Mouse (Mus musculus) E14TG2a.4 (cell line): ENCODE data around the gene Tln2.

ENCODE experiments used
- H3K27me3 ChIP-seq: 2 replicates; pipeline ENCODE4 v1.6.1; 2014; ENCODE audit warnings: low read length, control low read depth; ENCODE audit not compliant: insufficient read depth
- H3K36me3 ChIP-seq: 2 replicates; pipeline ENCODE4 v1.6.1; 2014; ENCODE audit warnings: low read length, control low read depth; ENCODE audit not compliant: insufficient read depth
- H3K4me1 ChIP-seq: replicated peaks from 2 replicates; pipeline ENCODE4 v1.6.1; 2014; ENCODE audit warnings: low read depth, low read length, control low read depth
- H3K4me3 ChIP-seq: replicated peaks from 2 replicates; pipeline ENCODE4 v1.5.1; 2014; ENCODE audit warnings: mild to moderate bottlenecking, low read length
- H3K9me3 ChIP-seq: 2 replicates; pipeline ENCODE4 v1.6.1; 2014; ENCODE audit warnings: low read length, control low read depth
- CTCF ChIP-seq: conservative IDR thresholded peaks from 2 replicates; pipeline ENCODE4 v1.5.1; 2014; ENCODE audit warnings: low read length
- NANOG ChIP-seq: IDR thresholded peaks from 2 replicates; pipeline ENCODE4 v1.6.1; 2014; ENCODE audit warnings: borderline replicate concordance, low read length, mixed read lengths
- POU5F1 ChIP-seq: IDR thresholded peaks from 2 replicates; pipeline ENCODE4 v1.6.1; 2014; ENCODE audit warnings: low read length, borderline replicate concordance

Gene Tln2

GRCm38 (mm10) chr9:67593469-67594141, 34.1 kb upstream of the Tln2 start:
- no peaks in the 10 kb centered on the region for H3K36me3 ChIP-seq
- H3K4me3 ChIP-seq, result no peak overlapping the region
- no peaks in the 10 kb centered on the region for H3K27me3 ChIP-seq
- TF ChIP-seq POU5F1 (no peak), NANOG (no peak), CTCF (no peak)
- H3K9me3 ChIP-seq, result peaks cover 18% of the 10 kb centered on the region
- H3K4me1 ChIP-seq, result peaks cover 12% of the 10 kb centered on the region

- peaks cover 12% of the 10 kb centered on the region for H3K4me1 ChIP-seq
- H3K27me3 ChIP-seq, result no peaks in the 10 kb centered on the region
- H3K36me3 ChIP-seq, result no peaks in the 10 kb centered on the region
- TF ChIP-seq POU5F1 (no peak), NANOG (no peak), CTCF (no peak)
- H3K4me3 ChIP-seq, result no peak overlapping the region
- peaks cover 18% of the 10 kb centered on the region for H3K9me3 ChIP-seq
Measured at GRCm38 (mm10) chr9:67592726-67593125, 33.2 kb upstream of the Tln2 start.

GRCm38 (mm10) chr9:67587111-67587510, 27.6 kb upstream of the Tln2 start:
- no peak for TF ChIP-seq CTCF
- TF ChIP-seq NANOG, result no peak
- TF ChIP-seq POU5F1, result no peak
- Histone ChIP-seq H3K4me1 (peaks cover 17% of the 10 kb centered on the region), H3K9me3 (no peaks in the 10 kb centered on the region), H3K27me3 (no peaks in the 10 kb centered on the region), H3K4me3 (no peak overlapping the region), H3K36me3 (no peaks in the 10 kb centered on the region)

GRCm38 (mm10) chr9:67586489-67586888, 27.0 kb upstream of the Tln2 start:
- TF ChIP-seq CTCF (no peak), NANOG (no peak), POU5F1 (no peak)
- Histone ChIP-seq H3K36me3 (no peaks in the 10 kb centered on the region), H3K4me3 (no peak overlapping the region), H3K27me3 (no peaks in the 10 kb centered on the region), H3K9me3 (no peaks in the 10 kb centered on the region), H3K4me1 (peaks cover 23% of the 10 kb centered on the region)

- no peaks in the 10 kb centered on the region for H3K9me3 ChIP-seq
- no peaks in the 10 kb centered on the region for H3K36me3 ChIP-seq
- H3K4me1 ChIP-seq, result peaks cover 22% of the 10 kb centered on the region
- H3K27me3 ChIP-seq, result no peaks in the 10 kb centered on the region
- TF ChIP-seq NANOG (no peak), POU5F1 (no peak), CTCF (no peak)
- no peak overlapping the region for H3K4me3 ChIP-seq
Measured at GRCm38 (mm10) chr9:67584871-67585270, 25.4 kb upstream of the Tln2 start.

GRCm38 (mm10) chr9:67581581-67582280, 22.2 kb upstream of the Tln2 start:
- Histone ChIP-seq H3K4me3 (no peak overlapping the region), H3K9me3 (no peaks in the 10 kb centered on the region), H3K27me3 (no peaks in the 10 kb centered on the region), H3K4me1 (peaks cover 10% of the 10 kb centered on the region), H3K36me3 (no peaks in the 10 kb centered on the region)
- no peak for TF ChIP-seq NANOG
- no peak for TF ChIP-seq CTCF
- TF ChIP-seq POU5F1, result no peak

GRCm38 (mm10) chr9:67579541-67579940, 20.0 kb upstream of the Tln2 start:
- no peaks in the 10 kb centered on the region for H3K36me3 ChIP-seq
- H3K9me3 ChIP-seq, result no peaks in the 10 kb centered on the region
- TF ChIP-seq POU5F1, result no peak
- no peak for TF ChIP-seq NANOG
- TF ChIP-seq CTCF, result no peak
- peaks cover 23% of the 10 kb centered on the region for H3K4me1 ChIP-seq
- no peaks in the 10 kb centered on the region for H3K27me3 ChIP-seq
- no peak overlapping the region for H3K4me3 ChIP-seq

GRCm38 (mm10) chr9:67574721-67575248, 15.3 kb upstream of the Tln2 start:
- peaks cover 4% of the 10 kb centered on the region; the same call in 1 of the 2 replicates for H3K36me3 ChIP-seq
- H3K27me3 ChIP-seq, result no peaks in the 10 kb centered on the region
- peaks cover 15% of the 10 kb centered on the region for H3K4me1 ChIP-seq
- no peak for TF ChIP-seq POU5F1
- no peak for TF ChIP-seq NANOG
- TF ChIP-seq CTCF, result no peak
- H3K9me3 ChIP-seq, result peaks cover 5% of the 10 kb centered on the region; the same call in 1 of the 2 replicates
- no peak overlapping the region for H3K4me3 ChIP-seq

GRCm38 (mm10) chr9:67573683-67573979, 14.1 kb upstream of the Tln2 start:
- H3K4me3 ChIP-seq, result no peak overlapping the region
- TF ChIP-seq POU5F1, result no peak
- no peak for TF ChIP-seq CTCF
- no peak for TF ChIP-seq NANOG
- H3K4me1 ChIP-seq, result peaks cover 15% of the 10 kb centered on the region
- peaks cover 4% of the 10 kb centered on the region; the same call in 1 of the 2 replicates for H3K36me3 ChIP-seq
- no peaks in the 10 kb centered on the region for H3K27me3 ChIP-seq
- peaks cover 5% of the 10 kb centered on the region; the same call in 1 of the 2 replicates for H3K9me3 ChIP-seq
